Mouse (Mus musculus) embryo, embryonic 10.5 days (tissue): ENCODE measurements around the gene Tecr.
A peak's percentile ranks its signal among the peaks of the same experiment; 100 is the strongest.
"Not testable (repeated sequence)": the region's sequence is repeated elsewhere in the genome, so short reads cannot be mapped to it uniquely, and the experiment has no call there.

Experiments
- DNase-seq: peaks from one replicate; pipeline ENCODE4 v3.0.0-alpha.2; 2015; ENCODE audit warnings: low spot score

The Tecr gene

GRCm38 (mm10) chr8:83618566-83618965 is 10.8 kb upstream of the Tecr start:
- no peak for DNase-seq

- DNase-seq = no peak
Measured at GRCm38 (mm10) chr8:83617111-83617510, 9.3 kb upstream of the Tecr start.

DNA sequence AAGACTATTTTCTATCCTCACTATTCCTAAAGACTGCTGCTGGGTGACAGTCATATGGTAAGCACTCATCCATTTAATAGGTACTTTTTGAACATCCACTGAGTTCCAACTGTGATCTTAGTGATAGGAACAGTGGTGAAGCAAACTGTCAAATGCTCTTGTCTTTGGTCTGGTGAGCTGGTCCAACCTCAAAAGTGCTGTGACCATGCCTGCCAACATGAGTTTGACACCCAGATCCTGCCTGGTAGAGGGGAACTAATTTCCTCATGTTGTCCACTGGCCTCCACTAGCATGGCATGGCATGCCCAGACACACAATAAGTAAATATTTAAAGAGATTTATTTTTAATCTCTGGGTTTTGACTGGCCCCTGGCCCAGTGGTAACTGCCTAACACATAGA is 8.9 kb upstream of the Tecr start:
- no peak for DNase-seq

GRCm38 (mm10) chr8:83613695-83614094 is 5.9 kb upstream of the Tecr start:
- no peak for DNase-seq

DNA sequence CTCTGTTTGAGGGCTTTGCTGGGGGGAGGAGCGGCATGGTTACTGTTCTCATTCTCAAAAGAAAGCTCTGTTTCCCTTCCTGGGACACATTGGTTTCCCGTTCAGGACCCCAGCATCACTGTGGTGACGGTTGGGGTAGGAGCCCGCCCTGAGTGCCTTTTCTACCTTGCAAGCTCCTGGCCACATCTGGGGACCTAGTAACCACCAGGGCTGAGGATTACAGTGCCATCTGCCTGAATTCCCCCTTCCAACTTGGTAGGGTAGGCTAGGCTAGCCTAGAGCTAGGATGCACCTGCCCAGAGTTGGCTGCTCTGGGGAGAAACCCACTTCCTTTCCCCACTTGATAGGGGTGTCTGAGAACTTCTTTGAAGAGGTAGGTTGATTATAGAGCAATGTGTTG is 4.2 kb upstream of the Tecr start:
- DNase-seq = no peak

GRCm38 (mm10) chr8:83609547-83610180 is 1.9 kb upstream of the Tecr start:
- DNase-seq = no peak

DNA sequence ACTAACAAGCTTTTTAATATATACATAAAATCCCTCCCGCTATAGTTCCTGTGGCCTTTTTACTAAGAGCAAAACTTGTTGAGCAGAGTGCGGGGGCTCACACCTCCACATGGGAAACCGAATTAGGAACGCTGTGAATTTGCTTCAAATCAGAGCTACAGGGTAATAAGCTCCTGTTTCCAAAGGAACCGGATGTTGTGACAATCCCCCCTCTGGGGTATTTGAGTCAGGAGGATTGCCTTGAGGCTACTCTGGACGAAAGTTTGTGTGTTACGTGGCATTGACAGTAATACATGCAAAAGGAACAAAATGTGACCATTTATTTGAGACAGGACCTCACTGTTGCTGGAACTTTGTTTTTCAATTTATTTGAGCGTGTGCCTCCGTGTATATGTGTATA is 1.3 kb upstream of the Tecr start:
- peak; percentile 18 for DNase-seq

GRCm38 (mm10) chr8:83608398-83608829 is 643 bp upstream of the Tecr start:
- DNase-seq = peak; percentile 82

DNA sequence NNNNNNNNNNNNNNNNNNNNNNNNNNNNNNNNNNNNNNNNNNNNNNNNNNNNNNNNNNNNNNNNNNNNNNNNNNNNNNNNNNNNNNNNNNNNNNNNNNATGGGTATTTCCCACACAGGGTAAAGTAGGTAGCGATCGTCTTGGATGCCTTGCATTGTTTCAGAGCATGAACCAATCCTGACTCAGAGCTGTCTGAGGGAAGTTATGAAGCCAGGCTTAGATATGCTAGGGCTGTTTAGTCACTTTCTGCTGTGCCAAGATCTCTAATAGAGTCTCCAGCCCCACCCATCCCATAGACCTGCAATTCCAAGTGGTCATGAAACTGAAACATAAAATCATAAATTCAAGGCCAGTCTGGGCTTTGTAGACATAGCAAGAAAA is 5.1 kb downstream of the Tecr start:
- no peak for DNase-seq

- DNase-seq = no peak
Measured at GRCm38 (mm10) chr8:83599814-83600213, 8.0 kb downstream of the Tecr start.

DNA sequence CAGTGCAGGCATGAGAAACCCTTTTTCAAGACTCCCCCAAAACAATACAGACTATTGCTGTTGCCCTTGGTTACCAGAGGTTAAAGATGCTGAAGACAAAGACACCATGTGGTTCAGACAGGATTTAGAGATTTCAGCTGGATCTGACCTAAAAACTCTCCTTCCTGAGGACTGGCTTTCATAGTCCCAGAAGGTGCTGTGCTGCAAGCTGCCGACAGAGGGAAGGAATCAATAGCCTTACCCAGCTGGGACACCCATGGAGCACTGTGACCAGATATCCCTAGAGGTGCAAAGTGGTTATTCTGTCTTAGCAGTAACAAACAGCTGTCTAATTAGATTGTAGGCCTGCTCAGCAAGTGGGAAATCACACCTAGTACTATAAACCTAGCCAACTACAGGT is 9.6 kb downstream of the Tecr start:
- no peak for DNase-seq

GRCm38 (mm10) chr8:83596369-83596768 is 11.4 kb downstream of the Tecr start:
- DNase-seq = peak; percentile 63

GRCm38 (mm10) chr8:83595050-83595345 is 12.8 kb downstream of the Tecr start:
- DNase-seq = not testable (repeated sequence)

GRCm38 (mm10) chr8:83594167-83595049 is 13.4 kb downstream of the Tecr start:
- DNase-seq = peak; percentile 99

GRCm38 (mm10) chr8:83593325-83594166 is 14.2 kb downstream of the Tecr start:
- DNase-seq = peak; percentile 44

GRCm38 (mm10) chr8:83592682-83593081 is 15.1 kb downstream of the Tecr start:
- DNase-seq = no peak

- no peak for DNase-seq
Measured at GRCm38 (mm10) chr8:83590488-83591023, 17.2 kb downstream of the Tecr start.

DNA sequence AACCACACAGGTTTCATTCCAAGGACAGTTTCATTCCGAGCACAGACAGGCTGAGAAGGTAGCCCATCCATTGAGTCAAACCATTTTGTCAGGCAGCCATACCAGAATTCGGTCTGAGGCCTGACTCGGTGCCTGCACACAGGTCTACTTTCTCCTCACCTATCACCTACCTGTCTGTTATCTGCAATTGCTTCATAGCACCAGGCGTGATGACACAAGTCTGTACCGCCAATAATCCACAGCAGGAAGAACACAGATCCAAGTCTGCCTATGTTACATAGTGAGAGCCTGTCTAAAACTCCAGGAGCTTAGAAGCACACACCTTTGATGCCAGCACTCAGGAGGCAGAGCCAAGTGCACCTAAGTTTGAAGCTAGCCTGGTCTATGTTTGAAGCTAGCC is 18.9 kb downstream of the Tecr start:
- no peak for DNase-seq

- DNase-seq = no peak
Measured at GRCm38 (mm10) chr8:83587644-83588043, 20.1 kb downstream of the Tecr start.

- no peak for DNase-seq
Measured at GRCm38 (mm10) chr8:83585333-83585732, 22.4 kb downstream of the Tecr start.

DNA sequence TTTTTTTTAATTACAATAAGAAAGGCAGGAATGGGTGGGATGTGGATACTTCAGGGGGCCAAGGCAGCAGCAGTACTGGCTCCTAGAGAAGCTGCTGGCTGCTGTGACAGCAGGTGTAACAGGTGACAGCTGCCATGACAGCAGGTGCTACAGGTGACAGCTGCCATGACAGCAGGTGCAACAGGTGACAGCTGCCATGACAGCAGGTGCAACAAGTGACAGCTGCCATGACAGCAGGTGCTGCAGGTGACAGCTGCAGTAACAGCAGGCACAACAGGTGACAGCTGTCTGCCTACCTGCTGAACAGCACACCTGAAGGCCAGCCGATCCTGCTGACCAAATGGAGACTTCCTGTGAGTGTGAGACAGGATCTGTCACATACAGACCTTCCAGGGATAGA is 23.0 kb downstream of the Tecr start:
- DNase-seq = no peak

GRCm38 (mm10) chr8:83583236-83583635 is 24.5 kb downstream of the Tecr start:
- DNase-seq = no peak

GRCm38 (mm10) chr8:83582226-83582625 is 25.5 kb downstream of the Tecr start:
- no peak for DNase-seq
